ENCODE assay signal across 12 mouse cellular contexts in genomic region chr2:166549069-166549468, GRCm38 (mm10).
DNase-seq lines count a peak whose midpoint lies in the region; ATAC-seq and TF ChIP-seq lines count a peak whose summit lies in the region.
"Had no signal": no experiment of that assay in that cellular context is flagged by ENCODE, and none has a peak within 500 bp of the region (broad histone marks: within the 10 kb centered on the region; RNA-seq: fewer than 3 reads in every experiment).

No protein-coding gene starts in this region.

- peaks cover 12% of the 10 kb centered on the region for H3K9me3 ChIP-seq in E14TG2a.4 (ENCODE audit: low read length)
- no peaks in the 10 kb centered on the region for H3K9me3 ChIP-seq in intestine, postnatal 0 days (ENCODE audit: control insufficient read depth)
- H3K9me3 ChIP-seq: heart, embryonic 15.5 days; liver, embryonic 13.5 days had no signal

- WGBS in thymus, adult 2 months: 4% methylated on average over 5 of the region's 5 CpGs
- 80% methylated on average over 5 of the region's 5 CpGs for WGBS in intestine, postnatal 0 days

- H3K9ac ChIP-seq in intestine, postnatal 0 days (ENCODE audit: low read depth, low read length): no peak overlapping the region
- H3K9ac ChIP-seq: heart, embryonic 15.5 days; liver, embryonic 13.5 days had no signal

- no peaks in the 10 kb centered on the region for H3K27me3 ChIP-seq in E14TG2a.4 (ENCODE audit: insufficient read depth, low read length)
- H3K27me3 ChIP-seq in thymus, adult 2 months (ENCODE audit: control insufficient read depth, insufficient read depth, low read length): no peaks in the 10 kb centered on the region
- H3K27me3 ChIP-seq in intestine, postnatal 0 days (replicated peaks; ENCODE audit: control insufficient read depth, insufficient read depth, low read length): no peaks in the 10 kb centered on the region
- H3K27me3 ChIP-seq: heart, embryonic 15.5 days; liver, embryonic 13.5 days had no signal

- H3K27ac ChIP-seq in thymus, adult 2 months (ENCODE audit: control insufficient read depth, insufficient read depth, low read length): peak overlapping the region; percentile 58
- H3K27ac ChIP-seq in intestine, postnatal 0 days (ENCODE audit: low read depth, low read length): no peak overlapping the region
- H3K27ac ChIP-seq: heart, embryonic 15.5 days; liver, embryonic 13.5 days had no signal

- DNase-seq in lung, postnatal 25 days (ENCODE audit: low spot score): peak; percentile 13
- DNase-seq in lung, postnatal 36 days: no peak
- peak; percentile 72 for DNase-seq in induced T-regulatory cell, adult 2 months (ENCODE audit: low read depth)
- DNase-seq in thymus, adult 2 months: peak; percentile 70
- DNase-seq in adrenal gland, postnatal 36 days: no peak
- DNase-seq in cerebellum, adult 18-20 months: no peak
- DNase-seq: cerebellum, adult 8-10 months; layer of hippocampus, postnatal 36 days; liver, embryonic 13.5 days had no signal

- no peak for TF ChIP-seq CTCF in E14TG2a.4 (conservative IDR thresholded peaks at IDR 0.05; ENCODE audit: low read length)
- no peak for TF ChIP-seq CTCF in thymus, adult 2 months (IDR thresholded peaks at IDR 0.05; ENCODE audit: borderline replicate concordance, control insufficient read depth, extremely low read depth, insufficient read depth, low read length, poor library complexity)
- no peak for TF ChIP-seq CTCF in intestine, postnatal 0 days (IDR thresholded peaks at IDR 0.05; ENCODE audit: low read depth)

- TF ChIP-seq POLR2A in thymus, adult 2 months (IDR thresholded peaks at IDR 0.05; ENCODE audit: control insufficient read depth, extremely low read depth, insufficient read depth, low read length, poor library complexity): no peak

- H3K4me1 ChIP-seq in E14TG2a.4 (replicated peaks; ENCODE audit: low read depth, low read length): peaks cover 80% of the 10 kb centered on the region
- H3K4me1 ChIP-seq in thymus, adult 2 months (replicated peaks; ENCODE audit: control insufficient read depth, insufficient read depth, low read length): peaks cover 87% of the 10 kb centered on the region
- H3K4me1 ChIP-seq in intestine, postnatal 0 days (replicated peaks; ENCODE audit: control insufficient read depth, insufficient read depth, low read length): no peaks in the 10 kb centered on the region

- H3K4me2 ChIP-seq in intestine, postnatal 0 days (replicated peaks; ENCODE audit: low read depth): no peak overlapping the region
- H3K4me2 ChIP-seq: heart, embryonic 15.5 days; liver, embryonic 13.5 days had no signal

- ATAC-seq in intestine, postnatal 0 days: no peak

- 0 out of 2 replicates have a peak overlapping the region, but pooled peaks have one; percentile 10 for H3K4me3 ChIP-seq in E14TG2a.4 (replicated peaks; ENCODE audit: low read length)
- peak overlapping the region; percentile 2 for H3K4me3 ChIP-seq in thymus, adult 2 months (ENCODE audit: control insufficient read depth, insufficient read depth, low read length)
- no peak overlapping the region for H3K4me3 ChIP-seq in intestine, postnatal 0 days (ENCODE audit: low read depth, low read length)
- H3K4me3 ChIP-seq: heart, embryonic 15.5 days; liver, embryonic 13.5 days had no signal

- 0 out of 2 replicates have a peak, but pooled peaks cover 4% of the 10 kb centered on the region for H3K36me3 ChIP-seq in E14TG2a.4 (ENCODE audit: insufficient read depth, low read length)
- no peaks in the 10 kb centered on the region for H3K36me3 ChIP-seq in thymus, adult 2 months (ENCODE audit: control insufficient read depth, insufficient read depth, low read length)
- no peaks in the 10 kb centered on the region for H3K36me3 ChIP-seq in intestine, postnatal 0 days (ENCODE audit: control insufficient read depth, insufficient read depth)
- H3K36me3 ChIP-seq: heart, embryonic 15.5 days; liver, embryonic 13.5 days had no signal

Comparison
In these comparisons a context has a peak if more than half of its experiments do, and no peak if none do; other contexts are left out.
1. DNase-seq: peak in lung, postnatal 25 days (single experiment), induced T-regulatory cell, adult 2 months (single experiment) and thymus, adult 2 months (single experiment); none in lung, postnatal 36 days (single experiment), adrenal gland, postnatal 36 days (0 of 2) and cerebellum, adult 18-20 months (0 of 2).